ENCODE assay signal across 21 mouse cellular contexts in the genomic region with DNA sequence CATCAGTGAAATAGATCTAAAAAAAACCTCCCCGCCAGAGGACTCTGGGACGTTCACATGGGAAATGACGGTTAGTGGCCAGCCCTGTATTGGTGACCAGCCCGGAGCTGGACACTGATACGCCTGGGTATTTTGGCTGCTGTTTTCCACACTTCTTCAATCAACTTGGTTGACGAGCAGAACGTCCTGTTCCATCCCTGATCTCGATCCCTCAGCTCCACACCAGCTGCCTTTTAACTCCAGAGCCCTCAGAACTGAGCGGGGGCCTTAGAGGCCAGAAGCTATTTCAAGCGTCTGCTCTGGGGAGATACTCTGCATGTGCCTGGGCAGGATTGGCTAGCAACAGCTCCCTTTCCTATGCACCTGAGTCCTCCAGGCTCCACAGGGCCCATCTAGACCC.
DNase-seq lines count a peak whose midpoint lies in the region; TF ChIP-seq lines count a peak whose summit lies in the region.
"Had no signal": no experiment of that assay in that cellular context is flagged by ENCODE, and none has a peak within 500 bp of the region (broad histone marks: within the 10 kb centered on the region; RNA-seq: fewer than 3 reads in every experiment).

No protein-coding gene starts in this region.

- peak overlapping the region; percentile 70 for H3K27ac ChIP-seq in left cerebral cortex, adult 2 months
- H3K27ac ChIP-seq: embryonic facial prominence, embryonic 10.5 days; embryonic facial prominence, embryonic 15.5 days; forebrain, embryonic 13.5 days; hindbrain, embryonic 14.5 days; liver, embryonic 12.5 days; macrophage; midbrain, embryonic 13.5 days; neural tube, embryonic 13.5 days had no signal

- intact Hi-C loops in heart, postnatal 36 days (cut with DNase I) = no loop called here
- intact Hi-C loops in left cerebral cortex, adult 2 months (cut with DNase I) = no loop called here

- DNase-seq in adrenal gland, postnatal 14 days = peak; percentile 26
- DNase-seq in adrenal gland, adult (ENCODE audit: inconsistent age in 2 of 2, low spot score in 1 of 2) = no peak
- peak; percentile 32 to 58 for DNase-seq in heart, adult 18-20 months
- DNase-seq in heart, postnatal 36 days = no peak
- no peak for DNase-seq in left cerebral cortex, adult 2 months (ENCODE audit: extremely low spot score in 1 of 2, low spot score in 2 of 2)
- DNase-seq in left cerebral cortex, adult 18-20 months (ENCODE audit: low spot score in 2 of 2) = no peak
- no peak for DNase-seq in frontal cortex, postnatal 14 days (ENCODE audit: low spot score in 2 of 2)
- DNase-seq in thymus, adult 18-20 months = no peak
- DNase-seq: adrenal gland, adult 8-10 months; kidney, adult 9 months; kidney, postnatal 10 days; liver, postnatal 0 days; right cerebral cortex, postnatal 4 days had no signal

- no peak for TF ChIP-seq CTCF in left cerebral cortex, adult 2 months (IDR thresholded peaks at IDR 0.05)

- no peak overlapping the region for H3K4me3 ChIP-seq in left cerebral cortex, adult 2 months
- H3K4me3 ChIP-seq: embryonic facial prominence, embryonic 10.5 days; embryonic facial prominence, embryonic 15.5 days; forebrain, embryonic 13.5 days; liver, embryonic 12.5 days; midbrain, embryonic 13.5 days; neural tube, embryonic 13.5 days had no signal

Comparison
In these comparisons a context has a peak if more than half of its experiments do, and no peak if none do; other contexts are left out.
1. DNase-seq: peak in adrenal gland, postnatal 14 days (single experiment) and heart, adult 18-20 months (2 of 2); none in adrenal gland, adult (0 of 2), heart, postnatal 36 days (0 of 2), left cerebral cortex, adult 2 months (0 of 2), left cerebral cortex, adult 18-20 months (0 of 2), frontal cortex, postnatal 14 days (0 of 2) and thymus, adult 18-20 months (0 of 2).